Mouse (Mus musculus): Measurements from ENCODE around the gene Wdr66. TPM values are rescaled to one million over a fixed set of nuclear protein-coding genes. Genes with fewer than 3 reads are reported as not detected.

Wdr66 gene
- total RNA-seq, 4 experiments from 2014 or later: 0.59 to 1.8 (median 1.3) TPM

GRCm38 (mm10) chr5:123362911-123363310 is 111.0 kb downstream of the Wdr66 start:
- DNase-seq: no peak

DNA sequence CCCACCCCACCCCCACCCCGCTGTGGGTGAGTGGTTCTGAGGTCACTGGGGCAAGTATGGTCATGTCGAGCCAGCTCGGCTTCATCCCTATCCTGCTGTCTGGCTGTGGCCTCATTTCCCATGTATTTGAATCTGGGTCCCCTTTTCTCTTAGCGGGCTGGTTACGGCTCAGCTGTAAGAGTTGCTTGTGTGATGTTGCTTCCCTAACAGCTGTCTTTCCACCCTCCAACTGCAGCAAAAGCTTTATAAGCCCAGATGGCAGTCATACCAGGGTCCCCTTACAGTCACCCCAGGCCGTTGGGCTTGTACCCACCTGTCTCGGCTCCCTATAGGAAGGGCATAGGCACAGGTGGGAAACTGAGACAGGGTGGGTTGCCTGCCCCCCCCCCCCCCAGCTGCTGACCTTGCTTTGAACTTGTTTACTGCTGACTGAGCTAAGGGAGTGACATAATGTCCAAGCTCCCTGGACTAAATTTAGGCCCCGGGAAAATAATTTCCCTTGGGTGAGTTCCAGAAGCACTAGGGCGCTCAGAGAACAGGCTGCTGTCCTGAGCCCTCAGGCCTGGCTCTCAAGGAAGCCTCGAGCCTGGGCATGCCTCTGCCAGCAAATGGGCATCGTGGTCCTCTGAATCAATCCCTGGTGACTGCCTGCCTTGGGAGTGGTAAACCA is 112.5 kb downstream of the Wdr66 start:
- no peak for DNase-seq

DNA sequence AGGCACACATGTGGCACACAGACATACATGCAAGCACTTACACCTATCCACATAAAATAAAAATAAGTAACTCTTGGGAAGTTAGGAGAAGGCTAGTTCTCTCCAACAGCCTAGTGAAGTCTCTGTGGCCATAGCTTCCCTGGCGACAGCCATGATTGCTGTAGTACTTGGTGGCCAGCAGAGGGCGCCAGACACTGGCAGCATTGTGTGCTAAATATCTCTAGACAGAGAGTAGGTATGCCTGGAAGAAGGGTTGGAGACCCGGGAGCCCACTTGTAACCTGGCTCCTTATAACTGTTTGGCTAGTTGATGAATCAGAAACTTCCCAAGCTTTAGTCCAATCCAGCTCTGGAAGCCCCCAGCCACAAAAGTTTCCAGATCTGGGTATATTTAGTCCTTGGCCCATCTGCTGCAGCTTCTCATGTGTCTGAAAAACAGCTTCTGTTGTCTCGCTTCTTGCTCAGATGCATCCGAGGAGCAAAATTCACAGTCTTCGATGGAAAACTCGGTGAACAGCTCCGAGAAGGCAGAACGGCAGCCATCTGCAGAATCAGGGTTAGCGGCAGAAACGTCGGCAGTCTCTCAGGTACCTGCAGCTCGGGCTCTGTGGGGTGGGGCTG is 117.1 kb downstream of the Wdr66 start:
- DNase-seq: no peak

DNA sequence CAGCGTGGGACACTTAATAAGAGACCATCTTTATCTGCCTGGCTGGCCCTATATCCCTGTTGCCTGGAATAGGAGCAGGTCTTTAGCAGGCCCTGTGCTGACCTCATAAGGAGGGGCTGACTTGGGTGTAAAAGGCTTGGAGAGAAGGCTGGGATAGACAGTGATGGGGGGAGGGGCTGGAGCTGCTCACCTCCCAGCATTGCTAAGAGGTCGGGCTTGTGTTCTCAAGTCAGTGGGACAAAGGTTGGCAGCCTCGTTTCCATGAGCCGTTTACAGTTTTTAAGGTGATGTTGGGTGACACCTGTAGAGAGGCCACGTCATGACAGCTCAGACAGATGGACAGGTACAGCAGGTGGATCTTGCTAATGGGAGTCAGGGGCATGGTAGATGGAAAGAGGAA is 118.1 kb downstream of the Wdr66 start:
- no peak for DNase-seq

GRCm38 (mm10) chr5:123375262-123375661 is 123.4 kb downstream of the Wdr66 start:
- DNase-seq: no peak

DNA sequence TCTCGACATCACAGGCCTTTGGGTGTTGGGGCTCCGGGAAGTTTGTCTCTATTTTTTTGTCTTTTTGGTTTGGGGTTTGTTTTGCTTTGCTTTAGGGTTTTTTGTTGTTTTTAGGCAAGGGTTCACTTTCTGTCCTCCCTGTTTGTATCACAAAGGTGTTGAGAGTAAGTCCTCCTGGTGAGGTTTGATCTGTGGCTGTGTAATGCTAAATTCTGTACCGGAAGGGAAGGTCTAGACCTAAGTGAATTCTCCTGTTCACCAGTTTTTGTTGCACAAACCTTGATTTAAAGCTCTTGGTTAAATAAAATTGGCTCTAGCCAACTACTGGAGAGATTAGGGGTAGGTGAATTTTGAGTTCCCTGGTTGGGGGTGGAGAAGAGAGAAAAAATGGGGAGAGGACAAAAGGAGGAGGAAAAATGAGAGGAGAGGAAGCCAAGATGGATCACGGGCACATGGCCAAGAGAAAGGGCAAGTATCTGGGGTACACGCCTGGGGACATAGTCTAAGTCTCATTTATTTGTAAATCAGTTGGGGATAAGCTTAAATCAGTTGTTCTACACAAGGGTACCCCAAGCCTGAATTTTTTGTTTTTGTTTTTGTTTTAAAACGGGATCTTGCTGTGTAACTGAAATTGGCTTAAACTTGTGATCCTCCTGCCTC is 124.0 kb downstream of the Wdr66 start:
- no peak for DNase-seq

DNA sequence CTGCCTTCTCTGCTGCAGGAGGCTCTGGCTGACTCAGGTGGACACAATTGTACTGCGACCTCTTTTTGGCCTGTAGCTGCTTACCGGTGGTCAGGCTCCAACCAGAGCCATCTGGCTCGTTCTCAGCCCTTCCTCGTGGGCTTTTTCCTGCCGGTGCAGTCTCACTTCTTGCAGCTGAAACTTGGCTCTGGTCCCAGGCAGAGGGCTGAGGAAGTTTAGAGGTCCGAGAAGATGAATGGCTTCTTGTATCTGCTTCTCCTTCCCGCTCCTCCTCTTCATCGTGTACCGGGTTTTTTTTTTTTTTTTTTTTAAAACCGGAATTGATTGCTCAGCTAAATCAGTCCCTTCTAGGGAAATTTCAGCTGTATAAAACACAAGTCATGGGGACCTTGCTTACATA is 124.7 kb downstream of the Wdr66 start:
- peak; percentile 77 for DNase-seq

Other genes with a start within 250 kb of the Wdr66 start
- 10 to 100 TPM; 11.5 to 13.5 (median 12.0) TPM for gene Orai1, start 237.0 kb upstream of the Wdr66 start, total RNA-seq (2022)
- not detected for gene Morn3, start 205.1 kb upstream of the Wdr66 start, total RNA-seq (2022)
- gene Tmem120b, start 183.7 kb upstream of the Wdr66 start, total RNA-seq (2022): 10 to 100 TPM in 3 of 4 experiments, 1 to 10 TPM in 1; 9.8 to 22.3 (median 14.5) TPM
- gene Rhof, start 119.4 kb upstream of the Wdr66 start, total RNA-seq (2022): 1 to 10 TPM; 1.3 to 4.4 (median 3.3) TPM
- 10 to 100 TPM; 24.2 to 40.1 (median 32.6) TPM for gene Setd1b, start 109.9 kb upstream of the Wdr66 start, total RNA-seq (2022)
- gene Psmd9, start 82.7 kb upstream of the Wdr66 start, total RNA-seq (2022): 10 to 100 TPM; 23.3 to 33.3 (median 28.0) TPM
- 1 to 10 TPM in 3 of 4 experiments, not detected in 1; 1.2 to 1.5 (median 1.3) TPM for gene Hpd, start 69.4 kb upstream of the Wdr66 start, total RNA-seq (2022)
- gene Bcl7a, start 91.7 kb downstream of the Wdr66 start, total RNA-seq (2022): 10 to 100 TPM in 3 of 4 experiments, 1 to 10 TPM in 1; 9.7 to 15.1 (median 13.2) TPM
- gene Mlxip, start 142.7 kb downstream of the Wdr66 start, total RNA-seq (2022): 10 to 100 TPM; 21.6 to 32.8 (median 27.1) TPM
- gene Lrrc43, start 237.2 kb downstream of the Wdr66 start, total RNA-seq (2022): not detected
- gene Il31, start 237.4 kb downstream of the Wdr66 start, total RNA-seq (2022): not detected

Measured in adrenal gland, adult 8-10 months (tissue).